Mouse (Mus musculus) embryonic facial prominence, embryonic 11.5 days (tissue): ENCODE data around the gene Rnpepl1. TPM values are rescaled to one million over a fixed set of nuclear protein-coding genes. Genes with fewer than 3 reads are reported as not detected.

Source experiments
- ATAC-seq: fragments of 200-750 bp; cut with Nextera tagmentation; replicated peaks from 2 replicates; pipeline ENCODE4 v1.8.0; 2017; ENCODE audit warnings: low read depth; ENCODE audit not compliant: insufficient number of reproducible peaks, low FRiP score, low TSS enrichment
- DNase-seq: peaks from one replicate; pipeline ENCODE4 v3.0.0-alpha.2; 2015; ENCODE audit warnings: low spot score
- H3K27ac ChIP-seq: fragments of 300-500 bp; sonication (generic); replicated peaks from 2 replicates; pipeline ENCODE4 v1.5.1; 2014; ENCODE audit warnings: mild to moderate bottlenecking, low read depth, low read length, control low read depth
- H3K27me3 ChIP-seq: fragments of 300-500 bp; sonication (generic); 2 replicates; pipeline ENCODE4 v1.6.1; 2014; ENCODE audit warnings: mild to moderate bottlenecking, low read length, moderate library complexity, mixed read lengths; ENCODE audit not compliant: control insufficient read depth, insufficient read depth
- H3K36me3 ChIP-seq: fragments of 300-500 bp; sonication (generic); replicated peaks from 2 replicates; pipeline ENCODE4 v1.6.1; 2014; ENCODE audit warnings: low read depth, mild to moderate bottlenecking, low read length, moderate library complexity, mixed read lengths; ENCODE audit not compliant: control insufficient read depth, insufficient read depth
- H3K4me1 ChIP-seq: fragments of 300-500 bp; sonication (generic); 2 replicates; pipeline ENCODE4 v1.6.1; 2014; ENCODE audit warnings: low read length, mixed read lengths; ENCODE audit not compliant: control insufficient read depth, insufficient read depth
- H3K4me2 ChIP-seq: fragments of 300-500 bp; sonication (generic); 2 replicates; pipeline ENCODE4 v1.6.1; 2014; ENCODE audit warnings: low read depth, mild to moderate bottlenecking, control low read depth, low read length, moderate library complexity
- H3K4me3 ChIP-seq: fragments of 300-500 bp; sonication (generic); 2 replicates; pipeline ENCODE4 v1.5.1; 2014; ENCODE audit warnings: low read depth, low read length, control low read depth
- H3K9ac ChIP-seq: fragments of 300-500 bp; sonication (generic); replicated peaks from 2 replicates; pipeline ENCODE4 v1.6.1; 2014; ENCODE audit warnings: mild to moderate bottlenecking, control low read depth, low read length
- H3K9me3 ChIP-seq: fragments of 300-500 bp; sonication (generic); replicated peaks from 2 replicates; pipeline ENCODE4 v1.6.1; 2016; ENCODE audit warnings: mild to moderate bottlenecking, low read length, inconsistent platforms, mixed read lengths; ENCODE audit not compliant: control insufficient read depth
- WGBS: fragments of 180-500 bp; shearing (Covaris S2); extraction: QIAGEN DNeasy Blood & Tissue Kit; methylation state at CpG from one replicate; pipeline ENCODE4 v1.1.7; 2014; 5-methylcytosine and 5-hydroxymethylcytosine counted together
- polyA plus RNA-seq: library from polyadenylated mRNA; unstranded; fragments of >200 nt; fragmentation: Nextera tagmentation; extraction: Ambion mirVana; gene quantifications from 2 replicates; pipeline ENCODE4 v1.2.1, GENCODE M21; 2014

Rnpepl1 gene
- polyA plus RNA-seq: 13.3 and 15.7 TPM in 2 replicates

GRCm38 (mm10) chr1:92910239-92910885 is at the start of gene Rnpepl1:
Gene Rnpepl1, plus strand, starts transcription at chr1:92910783.
- peaks cover 8% of the 10 kb centered on the region for H3K4me1 ChIP-seq
- no peaks in the 10 kb centered on the region for H3K9me3 ChIP-seq
- WGBS: under 1% methylated on average over 45 of the region's 57 CpGs
- peaks cover 4% of the 10 kb centered on the region for H3K36me3 ChIP-seq
- peak within 1 kb of the TSS; percentile 95 for H3K4me2 ChIP-seq
- H3K9ac ChIP-seq: peak within 1 kb of the TSS; percentile 89
- H3K4me3 ChIP-seq: peak within 1 kb of the TSS; percentile 80
- H3K27me3 ChIP-seq: peaks cover 3% of the 10 kb centered on the region; the same call in 1 of the 2 replicates
- DNase-seq (peak; percentile 83), ATAC-seq (peak; percentile 50; the same call in 1 of the 2 replicates)
- H3K27ac ChIP-seq: peak within 1 kb of the TSS; percentile 79

GRCm38 (mm10) chr1:92861503-92861902 is 49.1 kb upstream of the Rnpepl1 start:
- no peaks in the 10 kb centered on the region for H3K4me1 ChIP-seq
- H3K27me3 ChIP-seq: no peaks in the 10 kb centered on the region
- no peak overlapping the region for H3K4me2 ChIP-seq
- no peak overlapping the region for H3K27ac ChIP-seq
- H3K36me3 ChIP-seq: peaks cover 4% of the 10 kb centered on the region
- no peak for ATAC-seq
- DNase-seq: no peak
- no peak overlapping the region for H3K9ac ChIP-seq
- 66% methylated on average over 6 of the region's 6 CpGs for WGBS
- no peaks in the 10 kb centered on the region for H3K9me3 ChIP-seq
- H3K4me3 ChIP-seq: no peak overlapping the region

- Histone ChIP-seq H3K36me3 (no peaks in the 10 kb centered on the region), H3K27me3 (no peaks in the 10 kb centered on the region), H3K4me3 (no peak overlapping the region), H3K4me2 (no peak overlapping the region), H3K9ac (no peak overlapping the region), H3K27ac (no peak overlapping the region), H3K4me1 (no peaks in the 10 kb centered on the region), H3K9me3 (no peaks in the 10 kb centered on the region)
- ATAC-seq (no peak), DNase-seq (no peak)
- 87% methylated on average over 4 of the region's 4 CpGs for WGBS
Measured at GRCm38 (mm10) chr1:92863268-92863667, 47.3 kb upstream of the Rnpepl1 start.

- Histone ChIP-seq H3K36me3 (no peaks in the 10 kb centered on the region), H3K27ac (no peak overlapping the region), H3K9me3 (no peaks in the 10 kb centered on the region), H3K4me1 (no peaks in the 10 kb centered on the region), H3K4me3 (no peak overlapping the region), H3K4me2 (no peak overlapping the region), H3K9ac (no peak overlapping the region), H3K27me3 (no peaks in the 10 kb centered on the region)
- ATAC-seq (no peak), DNase-seq (no peak)
- 70% methylated on average over 2 of the region's 2 CpGs for WGBS
Measured at GRCm38 (mm10) chr1:92866170-92866569, 44.4 kb upstream of the Rnpepl1 start.

GRCm38 (mm10) chr1:92869985-92870384 is 40.6 kb upstream of the Rnpepl1 start:
- ATAC-seq (no peak), DNase-seq (no peak)
- H3K4me1 ChIP-seq: no peaks in the 10 kb centered on the region
- H3K9ac ChIP-seq: no peak overlapping the region
- no peaks in the 10 kb centered on the region for H3K27me3 ChIP-seq
- H3K36me3 ChIP-seq: no peaks in the 10 kb centered on the region
- H3K9me3 ChIP-seq: no peaks in the 10 kb centered on the region
- 74% methylated on average over 2 of the region's 2 CpGs for WGBS
- no peak overlapping the region for H3K27ac ChIP-seq
- no peak overlapping the region for H3K4me3 ChIP-seq
- no peak overlapping the region for H3K4me2 ChIP-seq

- no peaks in the 10 kb centered on the region for H3K27me3 ChIP-seq
- H3K9me3 ChIP-seq: no peaks in the 10 kb centered on the region
- no peak overlapping the region for H3K4me2 ChIP-seq
- 81% methylated on average over 7 of the region's 7 CpGs for WGBS
- no peak overlapping the region for H3K27ac ChIP-seq
- no peak for ATAC-seq
- no peak overlapping the region for H3K4me3 ChIP-seq
- no peak overlapping the region for H3K9ac ChIP-seq
- no peaks in the 10 kb centered on the region for H3K36me3 ChIP-seq
- DNase-seq: no peak
- H3K4me1 ChIP-seq: no peaks in the 10 kb centered on the region
Measured at GRCm38 (mm10) chr1:92872666-92873065, 37.9 kb upstream of the Rnpepl1 start.

GRCm38 (mm10) chr1:92874011-92874410 is 36.6 kb upstream of the Rnpepl1 start:
- no peak for ATAC-seq
- Histone ChIP-seq H3K9ac (no peak overlapping the region), H3K27me3 (no peaks in the 10 kb centered on the region), H3K4me3 (no peak overlapping the region), H3K4me2 (no peak overlapping the region), H3K9me3 (no peaks in the 10 kb centered on the region), H3K4me1 (no peaks in the 10 kb centered on the region), H3K27ac (no peak overlapping the region), H3K36me3 (no peaks in the 10 kb centered on the region)
- DNase-seq: no peak
- WGBS: 66% methylated on average over 3 of the region's 3 CpGs

- Histone ChIP-seq H3K9me3 (no peaks in the 10 kb centered on the region), H3K9ac (no peak overlapping the region), H3K27me3 (no peaks in the 10 kb centered on the region), H3K4me1 (no peaks in the 10 kb centered on the region), H3K36me3 (no peaks in the 10 kb centered on the region), H3K4me2 (no peak overlapping the region), H3K4me3 (no peak overlapping the region), H3K27ac (no peak overlapping the region)
- WGBS: 82% methylated on average over 8 of the region's 8 CpGs
- no peak for ATAC-seq
- no peak for DNase-seq
Measured at GRCm38 (mm10) chr1:92875360-92876111, 35.0 kb upstream of the Rnpepl1 start.
